Mouse (Mus musculus): ENCODE measurements around the gene Ranbp17. TPM values are rescaled to one million over a fixed set of nuclear protein-coding genes. Genes with fewer than 3 reads are reported as not detected.

Ranbp17 gene
- total RNA-seq, 2 experiments from 2014 or later: 11.5 to 12.2 TPM

GRCm38 (mm10) chr11:33422226-33422625 lies 91.3 kb downstream of the Ranbp17 start:
- DNase-seq (ENCODE audit: low spot score in 2 of 2): no peak

- DNase-seq (ENCODE audit: low spot score in 2 of 2): no peak
Observed at GRCm38 (mm10) chr11:33404651-33405050, 108.9 kb downstream of the Ranbp17 start.

- DNase-seq (ENCODE audit: low spot score in 2 of 2): no peak
Observed at GRCm38 (mm10) chr11:33399346-33399745, 114.2 kb downstream of the Ranbp17 start.

GRCm38 (mm10) chr11:33398701-33399100 lies 114.8 kb downstream of the Ranbp17 start:
- DNase-seq (ENCODE audit: low spot score in 2 of 2): no peak

GRCm38 (mm10) chr11:33396275-33396674 lies 117.3 kb downstream of the Ranbp17 start:
- no peak for DNase-seq (ENCODE audit: low spot score in 2 of 2)

- DNase-seq (ENCODE audit: low spot score in 2 of 2): no peak
Observed at GRCm38 (mm10) chr11:33394093-33394492, 119.5 kb downstream of the Ranbp17 start.

- no peak for DNase-seq (ENCODE audit: low spot score in 2 of 2)
Observed at GRCm38 (mm10) chr11:33388685-33389084, 124.9 kb downstream of the Ranbp17 start.

- DNase-seq (ENCODE audit: low spot score in 2 of 2): no peak
Observed at GRCm38 (mm10) chr11:33361867-33362266, 151.7 kb downstream of the Ranbp17 start.

- no peak for DNase-seq (ENCODE audit: low spot score in 2 of 2)
Observed at GRCm38 (mm10) chr11:33349269-33349668, 164.3 kb downstream of the Ranbp17 start.

- DNase-seq (ENCODE audit: low spot score in 2 of 2): no peak
Observed at GRCm38 (mm10) chr11:33342061-33342460, 171.5 kb downstream of the Ranbp17 start.

- DNase-seq (ENCODE audit: low spot score in 2 of 2): peak; percentile 67 to 77
Observed at GRCm38 (mm10) chr11:33336552-33337121, 176.9 kb downstream of the Ranbp17 start.

GRCm38 (mm10) chr11:33335616-33336015 lies 177.9 kb downstream of the Ranbp17 start:
- no peak for DNase-seq (ENCODE audit: low spot score in 2 of 2)

GRCm38 (mm10) chr11:33332137-33332536 lies 181.4 kb downstream of the Ranbp17 start:
- no peak for DNase-seq (ENCODE audit: low spot score in 2 of 2)

- DNase-seq (ENCODE audit: low spot score in 2 of 2): no peak
Observed at GRCm38 (mm10) chr11:33319006-33319611, 194.4 kb downstream of the Ranbp17 start.

- no peak for DNase-seq (ENCODE audit: low spot score in 2 of 2)
Observed at GRCm38 (mm10) chr11:33309566-33309965, 204.0 kb downstream of the Ranbp17 start.

- peak in 1 of 2 experiments; percentile 13 for DNase-seq (ENCODE audit: low spot score in 2 of 2)
Observed at GRCm38 (mm10) chr11:33300859-33301258, 212.7 kb downstream of the Ranbp17 start.

GRCm38 (mm10) chr11:33299371-33299770 lies 214.2 kb downstream of the Ranbp17 start:
- no peak for DNase-seq (ENCODE audit: low spot score in 2 of 2)

GRCm38 (mm10) chr11:33297121-33297520 lies 216.4 kb downstream of the Ranbp17 start:
- peak in 1 of 2 experiments; percentile 15 for DNase-seq (ENCODE audit: low spot score in 2 of 2)

GRCm38 (mm10) chr11:33295422-33295821 lies 218.1 kb downstream of the Ranbp17 start:
- DNase-seq (ENCODE audit: low spot score in 2 of 2): no peak

- no peak for DNase-seq (ENCODE audit: low spot score in 2 of 2)
Observed at GRCm38 (mm10) chr11:33294063-33294462, 219.5 kb downstream of the Ranbp17 start.

- DNase-seq (ENCODE audit: low spot score in 2 of 2): no peak
Observed at GRCm38 (mm10) chr11:33278571-33278970, 235.0 kb downstream of the Ranbp17 start.

- no peak for DNase-seq (ENCODE audit: low spot score in 2 of 2)
Observed at GRCm38 (mm10) chr11:33276637-33277036, 236.9 kb downstream of the Ranbp17 start, which contains the start of gene Gm12117. Gene Gm12117 (minus strand): TSS chr11:33276737.

GRCm38 (mm10) chr11:33274816-33275215 lies 238.7 kb downstream of the Ranbp17 start:
- no peak for DNase-seq (ENCODE audit: low spot score in 2 of 2)
